Mouse (Mus musculus) NIH3T3 (cell line): ENCODE data around the gene Slc25a11.

Experiments used
- DNase-seq: peaks from one replicate; pipeline ENCODE4 v3.0.0-alpha.2; 2012; ENCODE audit warnings: low read depth

The Slc25a11 gene

GRCm38 (mm10) chr11:70646691-70647650, at the start of gene Slc25a11, which contains the start of gene Rnf167:
TSS of gene Slc25a11 (minus strand) at chr11:70647479.
TSS of gene Rnf167 (plus strand) at chr11:70647235.
- DNase-seq, result peak; percentile 99

- DNase-seq, result no peak
These were observed 46.2 kb upstream of the Slc25a11 start for GRCm38 (mm10) chr11:70693504-70693903.

GRCm38 (mm10) chr11:70689578-70689977, 42.3 kb upstream of the Slc25a11 start:
- DNase-seq, result peak; percentile 75

- DNase-seq, result no peak
These were observed 41.1 kb upstream of the Slc25a11 start for GRCm38 (mm10) chr11:70688372-70688771.

- peak; percentile 90 for DNase-seq
These were observed 40.4 kb upstream of the Slc25a11 start, which contains the start of gene Camta2 for GRCm38 (mm10) chr11:70687601-70688199. TSS of gene Camta2 (minus strand) at chr11:70688105.

GRCm38 (mm10) chr11:70686901-70687566, 39.8 kb upstream of the Slc25a11 start:
- DNase-seq, result peak; percentile 43

GRCm38 (mm10) chr11:70683640-70684039, 36.4 kb upstream of the Slc25a11 start:
- no peak for DNase-seq

- peak; percentile 72 for DNase-seq
These were observed 34.8 kb upstream of the Slc25a11 start for GRCm38 (mm10) chr11:70681897-70682581.

- no peak for DNase-seq
These were observed 33.9 kb upstream of the Slc25a11 start for GRCm38 (mm10) chr11:70681170-70681569.

GRCm38 (mm10) chr11:70679894-70680293, 32.6 kb upstream of the Slc25a11 start:
- DNase-seq, result no peak

- DNase-seq, result no peak
These were observed 32.1 kb upstream of the Slc25a11 start for GRCm38 (mm10) chr11:70679361-70679760.

- DNase-seq, result no peak
These were observed 31.3 kb upstream of the Slc25a11 start for GRCm38 (mm10) chr11:70678576-70678975.

GRCm38 (mm10) chr11:70678092-70678491, 30.8 kb upstream of the Slc25a11 start:
- no peak for DNase-seq

- DNase-seq, result no peak
These were observed 27.2 kb upstream of the Slc25a11 start for GRCm38 (mm10) chr11:70674501-70674900.

- no peak for DNase-seq
These were observed 26.7 kb upstream of the Slc25a11 start for GRCm38 (mm10) chr11:70674014-70674413.

GRCm38 (mm10) chr11:70671333-70672047, 24.2 kb upstream of the Slc25a11 start:
- peak; percentile 66 for DNase-seq

- peak; percentile 50 for DNase-seq
These were observed 23.2 kb upstream of the Slc25a11 start for GRCm38 (mm10) chr11:70670483-70670882.

GRCm38 (mm10) chr11:70669582-70670345, 22.5 kb upstream of the Slc25a11 start:
- DNase-seq, result peak; percentile 90

- DNase-seq, result peak; percentile 99
These were observed 21.7 kb upstream of the Slc25a11 start, which contains the start of gene Spag7 for GRCm38 (mm10) chr11:70668771-70669505. TSS of gene Spag7 (minus strand) at chr11:70669416.
